Mouse (Mus musculus): ENCODE measurements around the gene Cyp11a1. TPM values are rescaled to one million over a fixed set of nuclear protein-coding genes. Genes with fewer than 3 reads are reported as not detected.

Gene Cyp11a1
- polyA plus RNA-seq, 1 experiment from 2014 or later: 0.81 TPM

GRCm38 (mm10) chr9:58014393-58015160, 8.4 kb downstream of the Cyp11a1 start:
- Histone ChIP-seq H3K4me2 (replicated peaks) (no peak overlapping the region), H3K36me3 (no peaks in the 10 kb centered on the region)
- WGBS: 52% methylated on average over 8 of the region's 8 CpGs

DNA sequence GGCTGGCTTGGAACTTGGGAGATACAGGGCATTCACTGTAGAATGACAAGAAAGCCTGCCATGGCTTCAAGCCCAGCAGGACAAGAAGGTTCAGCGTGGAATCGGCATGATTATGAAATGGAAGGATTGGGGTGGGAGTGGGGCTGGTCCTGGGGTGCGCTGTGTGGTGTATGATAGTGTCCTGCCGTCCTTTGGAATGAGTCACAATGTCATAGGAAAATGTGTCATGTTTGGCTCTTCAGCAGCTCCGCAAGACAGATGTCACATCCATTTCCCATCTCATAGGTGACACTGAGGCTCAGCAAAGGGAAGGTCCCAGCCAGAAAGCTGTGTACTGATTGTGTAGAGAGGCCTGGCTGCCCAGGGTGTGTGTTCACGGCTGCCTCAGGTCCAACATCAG, 9.6 kb downstream of the Cyp11a1 start:
- Histone ChIP-seq H3K36me3 (no peaks in the 10 kb centered on the region), H3K27me3 (no peaks in the 10 kb centered on the region), H3K4me3 (no peak overlapping the region), H3K4me1 (peaks cover 5% of the 10 kb centered on the region), H3K9me3 (no peaks in the 10 kb centered on the region), H3K4me2 (replicated peaks) (no peak overlapping the region), H3K27ac (no peak overlapping the region), H3K9ac (no peak overlapping the region)
- ATAC-seq (ENCODE audit: low FRiP score, low read depth): no peak
- WGBS: 93% methylated on average over 6 of the region's 6 CpGs

More at GRCm38 (mm10) chr9:58014393-58015160, 8.4 kb downstream of the Cyp11a1 start:
- no peak for ATAC-seq (ENCODE audit: low FRiP score, low read depth)
- Histone ChIP-seq H3K4me3 (no peak overlapping the region), H3K9ac (no peak overlapping the region), H3K27ac (no peak overlapping the region), H3K9me3 (no peaks in the 10 kb centered on the region), H3K27me3 (no peaks in the 10 kb centered on the region), H3K4me1 (peaks cover 6% of the 10 kb centered on the region)

DNA sequence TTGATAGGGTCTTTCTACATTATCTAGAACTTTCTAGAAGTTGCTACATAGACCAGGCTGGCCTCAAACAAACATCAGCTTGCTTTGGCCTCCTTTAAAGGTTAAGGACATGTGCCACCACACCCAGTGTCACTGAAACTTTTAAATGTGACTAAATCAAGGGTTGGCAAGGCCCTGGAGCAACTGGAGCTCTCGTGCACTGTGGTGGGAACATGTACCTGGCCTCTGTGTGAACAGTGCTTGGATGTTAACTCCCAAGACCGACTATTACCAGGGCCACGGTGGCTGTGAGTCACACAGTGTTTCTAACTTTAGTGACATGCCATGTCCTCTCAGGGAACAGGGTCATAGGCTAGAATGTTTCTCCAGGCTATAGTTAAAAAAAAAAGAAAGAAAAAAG, 10.8 kb downstream of the Cyp11a1 start:
- Histone ChIP-seq H3K36me3 (no peaks in the 10 kb centered on the region), H3K27ac (no peak overlapping the region), H3K4me3 (no peak overlapping the region), H3K4me1 (no peaks in the 10 kb centered on the region), H3K9ac (no peak overlapping the region), H3K27me3 (0 out of 2 replicates have a peak, but pooled peaks cover 3% of the 10 kb centered on the region), H3K4me2 (replicated peaks) (no peak overlapping the region), H3K9me3 (no peaks in the 10 kb centered on the region)
- no peak for ATAC-seq (ENCODE audit: low FRiP score, low read depth)
- 71% methylated on average over 3 of the region's 3 CpGs for WGBS

DNA sequence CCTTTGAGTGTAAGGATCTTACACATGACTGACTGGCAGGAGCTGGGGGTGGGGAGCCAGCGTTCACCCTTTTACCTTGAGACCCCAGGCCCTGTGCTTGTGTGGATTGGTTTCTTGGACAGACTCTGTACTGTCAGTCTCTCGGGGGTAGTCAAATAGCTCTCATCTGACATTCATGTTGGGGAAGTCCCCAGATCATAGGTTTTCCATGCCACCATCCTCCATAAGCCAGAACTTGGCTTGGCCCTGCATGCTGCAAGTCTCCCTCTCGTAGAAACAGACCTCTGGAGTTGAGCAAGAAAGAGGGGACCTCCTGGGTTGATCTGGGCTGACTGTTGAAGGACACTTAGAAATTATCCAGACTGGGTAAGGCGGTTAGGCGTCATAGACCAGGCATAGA, 12.2 kb downstream of the Cyp11a1 start:
- Histone ChIP-seq H3K4me3 (no peak overlapping the region), H3K4me1 (no peaks in the 10 kb centered on the region), H3K27me3 (0 out of 2 replicates have a peak, but pooled peaks cover 3% of the 10 kb centered on the region), H3K9ac (no peak overlapping the region), H3K36me3 (no peaks in the 10 kb centered on the region), H3K27ac (no peak overlapping the region), H3K4me2 (replicated peaks) (no peak overlapping the region), H3K9me3 (no peaks in the 10 kb centered on the region)
- 84% methylated on average over 5 of the region's 5 CpGs for WGBS
- ATAC-seq (ENCODE audit: low FRiP score, low read depth): no peak

DNA sequence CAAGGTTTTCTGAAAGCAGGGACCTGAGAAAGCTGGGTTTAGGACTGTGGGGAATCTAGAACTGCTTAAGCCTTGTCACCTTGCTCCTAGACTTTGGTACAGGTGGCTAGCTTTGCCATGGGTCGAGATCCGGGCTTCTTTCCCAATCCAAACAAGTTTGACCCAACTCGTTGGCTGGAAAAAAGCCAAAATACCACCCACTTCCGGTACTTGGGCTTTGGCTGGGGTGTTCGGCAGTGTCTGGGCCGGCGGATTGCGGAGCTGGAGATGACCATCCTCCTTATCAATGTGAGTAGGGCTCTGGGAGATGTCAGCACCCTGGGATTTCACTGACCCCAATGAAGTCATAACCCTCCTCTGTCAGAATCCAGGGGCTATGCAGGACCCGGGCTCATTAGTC, 19.8 kb downstream of the Cyp11a1 start:
- 87% methylated on average over 9 of the region's 9 CpGs for WGBS
- Histone ChIP-seq H3K4me1 (no peaks in the 10 kb centered on the region), H3K4me2 (replicated peaks) (no peak overlapping the region), H3K9me3 (no peaks in the 10 kb centered on the region), H3K9ac (no peak overlapping the region), H3K27ac (no peak overlapping the region), H3K4me3 (no peak overlapping the region), H3K36me3 (no peaks in the 10 kb centered on the region), H3K27me3 (peaks cover 10% of the 10 kb centered on the region; the same call in 1 of the 2 replicates)
- no peak for ATAC-seq (ENCODE audit: low FRiP score, low read depth)

DNA sequence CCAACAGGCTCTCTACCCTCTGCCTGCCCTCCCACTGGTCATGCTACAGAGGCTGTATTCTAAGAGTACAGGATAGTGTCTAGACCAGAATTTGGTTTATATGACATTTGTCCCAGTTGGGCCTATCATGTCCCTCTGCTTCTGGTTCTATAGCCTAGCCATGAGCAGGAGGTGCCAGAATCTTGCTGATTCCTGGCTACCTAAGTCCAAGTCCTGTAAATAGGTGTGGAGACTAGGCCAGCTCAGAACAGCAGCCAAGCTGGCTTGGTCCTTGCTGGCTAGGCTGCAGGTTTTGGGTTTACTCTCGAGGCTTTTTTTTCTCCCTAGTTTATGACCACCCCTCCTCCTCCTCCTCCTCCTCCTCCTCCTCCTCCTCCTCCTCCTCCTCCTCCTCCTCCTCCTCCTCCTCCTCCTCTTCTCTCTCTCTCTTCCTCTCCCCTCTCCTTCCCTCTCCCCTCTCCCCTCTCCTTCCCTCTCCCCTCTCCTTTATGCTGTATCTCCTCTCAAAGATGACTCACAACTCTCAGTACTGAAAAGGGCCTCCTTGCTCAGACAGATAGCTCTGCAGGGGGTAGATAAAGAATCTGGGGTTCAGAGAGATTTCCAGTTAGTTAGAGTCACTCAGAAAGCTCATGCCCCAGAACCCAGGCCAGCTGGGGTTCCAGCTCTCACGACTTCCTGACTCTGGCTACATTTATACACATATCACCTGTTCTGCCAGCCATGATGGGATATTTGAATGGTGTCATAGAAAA, 21.4 kb downstream of the Cyp11a1 start:
- no peak for ATAC-seq (ENCODE audit: low FRiP score, low read depth)
- WGBS: 28% methylated on average over 2 of the region's 2 CpGs
- no peak overlapping the region for H3K9ac ChIP-seq
- no peak overlapping the region for H3K4me2 ChIP-seq (replicated peaks)
- no peaks in the 10 kb centered on the region for H3K9me3 ChIP-seq
- H3K27me3 ChIP-seq: peaks cover 7% of the 10 kb centered on the region; the same call in 1 of the 2 replicates
- H3K27ac ChIP-seq: no peak overlapping the region
- no peaks in the 10 kb centered on the region for H3K4me1 ChIP-seq
- no peak overlapping the region for H3K4me3 ChIP-seq
- no peaks in the 10 kb centered on the region for H3K36me3 ChIP-seq

GRCm38 (mm10) chr9:58028841-58029240, 22.6 kb downstream of the Cyp11a1 start:
- no peak overlapping the region for H3K9ac ChIP-seq
- no peaks in the 10 kb centered on the region for H3K9me3 ChIP-seq
- no peak overlapping the region for H3K4me2 ChIP-seq (replicated peaks)
- H3K36me3 ChIP-seq: no peaks in the 10 kb centered on the region
- 66% methylated on average over 5 of the region's 5 CpGs for WGBS
- H3K4me1 ChIP-seq: no peaks in the 10 kb centered on the region
- no peak overlapping the region for H3K27ac ChIP-seq
- no peak overlapping the region for H3K4me3 ChIP-seq
- H3K27me3 ChIP-seq: peaks cover 11% of the 10 kb centered on the region; the same call in 1 of the 2 replicates
- no peak for ATAC-seq (ENCODE audit: low FRiP score, low read depth)

DNA sequence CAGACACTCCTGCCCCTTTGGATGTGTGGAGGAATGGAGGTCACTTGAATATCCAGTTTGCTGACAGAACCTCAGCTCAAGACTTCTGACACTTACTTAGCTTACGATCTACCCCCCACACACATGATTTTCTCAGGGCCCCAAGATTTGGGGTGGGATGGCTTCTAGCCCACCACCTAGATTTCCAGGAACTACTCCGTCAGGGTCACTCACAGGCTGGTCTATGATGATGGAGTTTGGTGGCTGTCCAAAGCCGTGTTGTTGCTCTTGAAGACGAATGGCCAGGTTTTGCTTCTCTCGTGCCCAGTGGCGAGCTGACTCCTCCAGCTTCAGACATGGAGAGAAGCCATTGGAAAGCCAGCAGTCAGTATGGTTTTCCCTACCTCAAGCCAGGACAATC, 23.4 kb downstream of the Cyp11a1 start:
- H3K4me2 ChIP-seq (replicated peaks): no peak overlapping the region
- no peak overlapping the region for H3K4me3 ChIP-seq
- H3K27me3 ChIP-seq: peaks cover 11% of the 10 kb centered on the region; the same call in 1 of the 2 replicates
- no peak overlapping the region for H3K27ac ChIP-seq
- 86% methylated on average over 6 of the region's 6 CpGs for WGBS
- H3K9ac ChIP-seq: no peak overlapping the region
- no peaks in the 10 kb centered on the region for H3K4me1 ChIP-seq
- H3K36me3 ChIP-seq: no peaks in the 10 kb centered on the region
- no peak for ATAC-seq (ENCODE audit: low FRiP score, low read depth)
- H3K9me3 ChIP-seq: no peaks in the 10 kb centered on the region

DNA sequence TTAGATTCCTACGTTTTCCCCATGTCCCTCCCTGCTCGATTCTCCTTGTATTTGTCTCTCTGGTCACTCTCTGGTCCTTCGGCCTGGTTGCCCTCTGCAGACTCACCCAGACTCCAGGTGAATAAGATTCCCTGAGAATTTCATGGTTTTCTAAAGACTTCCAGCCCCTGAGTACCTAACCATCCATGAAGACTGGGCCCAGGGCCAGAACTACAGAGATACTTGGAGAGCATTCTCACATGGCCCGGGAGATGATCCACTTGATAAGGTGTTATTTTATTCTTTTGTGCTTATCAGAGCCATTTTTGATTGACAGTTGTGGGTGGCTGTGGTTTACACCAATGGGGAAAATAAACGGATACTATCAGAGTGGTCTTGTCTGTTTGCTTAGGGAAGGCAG, 25.7 kb downstream of the Cyp11a1 start:
- WGBS: 83% methylated on average over 5 of the region's 5 CpGs
- H3K36me3 ChIP-seq: no peaks in the 10 kb centered on the region
- H3K9ac ChIP-seq: no peak overlapping the region
- H3K4me1 ChIP-seq: no peaks in the 10 kb centered on the region
- H3K4me3 ChIP-seq: no peak overlapping the region
- peaks cover 21% of the 10 kb centered on the region for H3K27me3 ChIP-seq
- H3K4me2 ChIP-seq (replicated peaks): no peak overlapping the region
- no peak overlapping the region for H3K27ac ChIP-seq
- no peaks in the 10 kb centered on the region for H3K9me3 ChIP-seq
- no peak for ATAC-seq (ENCODE audit: low FRiP score, low read depth)

- WGBS: 78% methylated on average over 2 of the region's 2 CpGs
- Histone ChIP-seq H3K27me3 (peaks cover 29% of the 10 kb centered on the region), H3K27ac (no peak overlapping the region), H3K36me3 (no peaks in the 10 kb centered on the region), H3K9me3 (no peaks in the 10 kb centered on the region), H3K4me3 (no peak overlapping the region), H3K4me1 (peaks cover 17% of the 10 kb centered on the region), H3K9ac (no peak overlapping the region), H3K4me2 (replicated peaks) (no peak overlapping the region)
- ATAC-seq (ENCODE audit: low FRiP score, low read depth): no peak
Observed at GRCm38 (mm10) chr9:58035519-58035918, 29.3 kb downstream of the Cyp11a1 start.

GRCm38 (mm10) chr9:58035951-58036698, 29.9 kb downstream of the Cyp11a1 start:
- Histone ChIP-seq H3K27me3 (peaks cover 29% of the 10 kb centered on the region), H3K36me3 (no peaks in the 10 kb centered on the region), H3K9me3 (no peaks in the 10 kb centered on the region), H3K27ac (no peak overlapping the region), H3K4me3 (no peak overlapping the region), H3K4me2 (replicated peaks) (no peak overlapping the region), H3K9ac (no peak overlapping the region), H3K4me1 (peaks cover 23% of the 10 kb centered on the region)
- ATAC-seq (ENCODE audit: low FRiP score, low read depth): no peak
- WGBS: 63% methylated on average over 7 of the region's 7 CpGs

DNA sequence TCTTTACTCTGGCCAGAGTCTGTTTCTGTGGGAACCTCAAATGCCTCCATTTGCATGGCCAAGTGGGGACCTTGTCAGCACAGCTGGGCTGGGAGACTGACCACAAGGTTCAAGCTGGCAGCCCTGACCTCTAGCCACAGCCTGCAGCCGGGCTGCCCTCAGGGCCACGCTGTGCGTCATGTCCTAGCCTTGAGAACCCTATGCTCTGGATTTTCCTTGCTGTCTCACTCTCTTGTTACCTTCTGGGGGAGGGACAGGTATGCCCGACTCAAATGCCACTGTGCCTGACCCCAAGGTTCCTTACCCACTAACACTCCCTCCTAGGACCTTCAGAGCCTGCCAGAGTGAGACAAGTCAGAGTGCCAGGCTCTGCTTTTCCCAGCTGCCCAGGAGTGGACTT, 30.8 kb downstream of the Cyp11a1 start:
- H3K27me3 ChIP-seq: peaks cover 29% of the 10 kb centered on the region
- 74% methylated on average over 4 of the region's 4 CpGs for whole genome bisulfite sequencing
- no peak overlapping the region for H3K27ac ChIP-seq
- H3K36me3 ChIP-seq: no peaks in the 10 kb centered on the region
- no peak for ATAC-seq (ENCODE audit: low FRiP score, low read depth)
- no peak overlapping the region for H3K9ac ChIP-seq
- H3K9me3 ChIP-seq: no peaks in the 10 kb centered on the region
- peaks cover 32% of the 10 kb centered on the region for H3K4me1 ChIP-seq
- H3K4me3 ChIP-seq: no peak overlapping the region
- H3K4me2 ChIP-seq (replicated peaks): no peak overlapping the region

Measured in limb, embryonic 13.5 days (tissue).